Mouse (Mus musculus) kidney, postnatal 4 days (tissue): ENCODE measurements around the gene Noxo1.
"Not testable (repeated sequence)": the region's sequence is repeated elsewhere in the genome, so short reads cannot be mapped to it uniquely, and the experiment has no call there.

Experiments used
- DNase-seq, 2 experiments: peaks; one replicate each; pipeline ENCODE4 v3.0.0; 2021; ENCODE audit warnings: mixed read lengths in 2 of 2

Noxo1 gene

DNA sequence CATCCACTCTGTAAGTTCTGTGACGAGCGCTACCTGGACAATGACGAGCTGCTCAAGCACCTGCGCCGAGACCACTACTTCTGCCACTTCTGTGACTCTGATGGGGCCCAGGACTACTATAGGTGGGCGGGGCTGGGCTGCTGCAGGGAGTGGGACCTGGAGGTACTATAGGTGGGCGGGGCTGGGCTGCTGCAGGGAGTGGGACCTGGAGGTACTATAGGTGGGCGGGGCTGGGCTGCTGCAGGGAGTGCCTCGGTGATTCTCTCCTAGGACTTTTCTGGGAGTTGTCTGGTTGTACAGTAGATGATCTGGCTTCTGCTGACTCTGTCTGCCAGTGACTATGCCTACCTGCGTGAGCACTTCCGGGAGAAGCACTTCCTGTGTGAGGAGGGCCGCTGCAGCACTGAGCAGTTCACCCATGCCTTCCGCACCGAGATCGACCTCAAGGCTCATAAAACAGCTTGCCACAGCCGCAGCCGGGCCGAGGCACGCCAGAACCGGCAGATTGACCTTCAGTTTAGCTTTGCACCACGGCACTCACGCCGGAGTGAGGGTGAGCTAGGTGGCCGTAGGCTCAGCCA lies 18.4 kb upstream of the Noxo1 start:
- no peak for DNase-seq

DNA sequence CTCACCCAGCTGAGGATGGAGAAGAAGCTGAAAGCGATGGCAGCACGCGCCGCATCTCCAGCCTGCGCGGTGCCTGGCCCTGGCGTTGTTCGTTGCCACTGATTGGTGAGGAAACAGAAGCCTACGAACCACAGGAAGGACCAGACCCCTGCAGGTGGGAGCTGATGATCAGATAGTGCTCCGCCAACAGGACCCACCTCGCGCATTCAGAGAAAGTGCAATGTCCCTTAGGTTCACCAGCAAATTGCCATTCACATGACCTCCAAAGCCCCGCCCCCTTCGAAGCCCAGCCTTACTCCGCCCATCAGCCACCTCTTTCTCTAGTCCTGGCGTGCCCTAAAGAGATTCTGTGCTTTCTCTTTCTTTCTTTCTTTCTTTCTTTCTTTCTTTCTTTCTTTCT lies 9.5 kb upstream of the Noxo1 start:
- DNase-seq, result peak; percentile 62 to 75

- DNase-seq, result peak; percentile 73 to 79
Observed at GRCm38 (mm10) chr17:24687146-24687595, 8.9 kb upstream of the Noxo1 start.

DNA sequence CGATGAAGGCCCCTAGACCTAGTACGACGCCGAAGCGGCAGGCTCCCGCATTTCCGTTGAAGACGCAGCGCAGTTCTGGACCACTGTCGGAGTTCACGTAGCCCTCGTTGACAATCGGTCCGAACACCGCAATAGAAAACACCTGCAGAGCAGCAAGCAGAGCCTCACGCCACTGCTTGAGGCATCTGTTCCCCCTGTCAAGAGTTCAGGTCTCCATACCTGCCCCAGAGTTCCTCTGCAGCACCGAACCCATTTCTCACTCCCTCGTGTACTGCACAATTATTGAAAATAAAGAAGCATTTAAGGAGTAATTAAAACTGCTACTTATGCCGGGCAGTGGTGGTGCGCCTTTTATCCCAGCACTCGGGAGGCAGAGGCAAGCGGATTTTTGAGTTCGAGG lies 8.4 kb upstream of the Noxo1 start:
- DNase-seq, result no peak

DNA sequence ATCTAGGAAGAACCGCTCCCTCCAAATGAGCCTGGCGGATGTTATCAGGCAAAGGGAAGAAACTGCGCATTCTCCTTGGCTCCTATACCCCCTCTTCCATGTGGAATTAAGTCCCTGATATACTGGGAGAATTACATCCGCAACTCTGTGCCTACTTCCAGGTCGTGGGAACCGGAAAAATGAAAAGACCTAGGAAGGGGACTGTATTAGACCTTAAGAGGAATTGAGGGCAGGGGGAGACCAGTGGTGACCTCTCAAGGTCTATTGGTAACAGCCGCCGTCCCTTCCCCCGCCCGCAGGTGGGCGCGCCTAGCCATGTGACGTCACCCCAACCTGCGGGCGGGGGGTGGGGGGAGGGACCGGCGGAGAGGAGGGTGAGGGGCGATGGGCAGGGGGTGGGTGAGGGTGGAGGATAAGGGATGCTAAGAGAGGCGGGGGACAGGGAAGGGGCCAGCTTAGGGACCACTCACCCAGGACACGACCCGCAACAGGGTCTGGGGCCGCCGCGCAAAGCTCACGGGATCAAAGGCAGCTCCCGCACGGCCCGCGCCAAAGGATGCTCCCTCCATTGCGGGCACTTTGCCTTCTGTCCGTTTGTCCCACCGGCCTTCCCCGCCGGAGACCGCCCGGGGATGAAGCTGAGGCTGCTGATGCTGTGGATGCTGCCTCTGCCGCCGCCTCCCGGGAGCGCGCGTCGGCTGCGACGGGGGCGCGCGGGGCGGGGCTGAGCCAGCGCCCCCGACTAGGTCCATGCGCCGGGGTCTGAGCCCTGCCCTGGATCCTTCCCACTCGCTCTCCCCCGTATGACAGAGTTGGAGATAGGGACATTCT lies 6.6 kb upstream of the Noxo1 start, which contains the start of gene Syngr3:
Gene Syngr3 (minus strand): TSS at position 705 of the 831 bp plus-strand sequence.
- peak in 1 of 2 experiments; percentile 34 for DNase-seq

GRCm38 (mm10) chr17:24692385-24692784 lies 3.6 kb upstream of the Noxo1 start:
- DNase-seq, result no peak

GRCm38 (mm10) chr17:24695326-24696010 lies 566 bp upstream of the Noxo1 start:
- peak in 1 of 2 experiments; percentile 25 for DNase-seq

GRCm38 (mm10) chr17:24697985-24698384 lies 2.0 kb downstream of the Noxo1 start:
- DNase-seq, result peak in 1 of 2 experiments; percentile 64

GRCm38 (mm10) chr17:24698715-24699114 lies 2.7 kb downstream of the Noxo1 start:
- DNase-seq, result no peak

GRCm38 (mm10) chr17:24699473-24699872 lies 3.4 kb downstream of the Noxo1 start:
- no peak for DNase-seq

- no peak for DNase-seq
Observed at GRCm38 (mm10) chr17:24701251-24701650, 5.2 kb downstream of the Noxo1 start.

DNA sequence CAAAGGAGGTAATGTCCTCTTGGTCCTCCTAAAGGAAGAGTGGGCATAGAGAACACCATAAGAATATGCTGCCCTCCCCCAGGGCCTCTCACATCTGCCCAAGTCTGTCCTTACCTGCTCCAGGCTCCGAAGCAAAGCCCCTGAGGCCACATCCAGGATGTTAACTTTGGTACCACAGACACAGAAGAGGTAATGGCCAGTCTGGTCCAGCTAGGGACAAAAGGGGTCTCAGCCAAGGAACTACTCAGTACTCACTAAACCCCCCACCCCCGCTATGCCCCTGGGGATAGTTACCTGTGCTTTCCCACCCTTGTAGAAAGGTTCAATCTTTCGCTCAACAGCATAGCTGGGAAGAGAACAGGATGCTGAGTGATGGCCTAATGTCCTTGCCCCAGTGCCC lies 9.8 kb downstream of the Noxo1 start:
- DNase-seq, result no peak

DNA sequence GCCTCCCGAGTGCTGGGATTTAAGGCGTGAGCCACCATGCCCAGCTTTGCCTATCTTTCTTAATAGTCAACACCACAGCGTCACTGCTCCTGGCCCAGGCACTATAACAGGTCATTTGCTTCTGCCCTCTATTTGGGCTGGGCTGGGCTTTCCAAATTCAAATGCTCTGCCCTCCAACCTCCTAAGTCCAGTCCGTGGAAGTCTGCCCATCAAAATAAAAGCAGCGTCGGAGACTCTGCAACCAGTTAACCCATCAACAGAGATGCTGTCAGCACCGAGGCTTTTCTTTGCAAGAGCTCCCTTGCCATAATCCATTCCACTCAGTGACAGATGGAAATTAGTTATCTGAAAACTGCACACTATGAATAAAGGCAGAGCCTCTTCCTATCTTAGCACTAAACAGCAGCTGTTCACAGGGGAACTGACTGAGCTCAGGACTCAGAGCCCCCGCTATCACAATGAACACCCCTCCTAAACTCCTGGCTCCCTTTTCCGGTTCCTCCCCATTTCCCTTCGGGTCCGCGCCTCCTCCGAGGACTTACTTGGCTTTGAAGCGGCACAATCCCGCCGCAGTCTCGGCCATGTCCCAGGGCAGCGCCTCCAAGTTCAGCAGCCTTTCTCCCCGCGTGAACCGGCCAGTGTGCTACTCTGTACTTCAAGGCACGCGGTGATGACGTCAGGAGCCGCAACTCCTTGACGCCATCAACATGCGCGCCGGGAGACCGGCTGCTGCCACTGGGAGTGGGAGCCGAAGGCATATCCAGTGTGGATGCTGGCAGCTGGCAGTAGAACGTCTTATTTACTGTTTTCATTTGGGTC lies 11.2 kb downstream of the Noxo1 start, which contains the start of gene Tbl3:
Gene Tbl3 (minus strand): TSS at position 679 of the 819 bp plus-strand sequence.
- peak; percentile 97 to 98 for DNase-seq

GRCm38 (mm10) chr17:24707801-24708425 lies 11.9 kb downstream of the Noxo1 start:
- DNase-seq, result no peak

DNA sequence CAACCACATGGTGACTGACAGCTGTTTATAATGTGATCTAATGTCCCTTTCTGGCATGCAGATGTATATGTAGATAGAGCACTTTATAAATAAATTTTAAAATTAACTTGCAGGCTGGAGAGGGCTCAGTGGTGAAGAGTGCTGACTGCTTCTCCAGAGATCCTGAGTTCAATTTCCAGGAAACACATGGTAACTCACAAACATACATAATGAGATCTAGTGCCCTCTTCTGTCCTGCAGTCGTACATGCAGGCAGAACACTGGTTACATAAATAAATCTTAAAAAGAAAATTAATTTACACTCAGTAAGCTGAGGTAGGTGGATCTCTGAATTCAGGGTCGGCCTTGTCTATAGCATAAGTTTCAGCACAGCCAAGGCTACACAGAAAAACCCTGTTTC lies 12.6 kb downstream of the Noxo1 start:
- DNase-seq, result no peak

GRCm38 (mm10) chr17:24715556-24715955 lies 19.5 kb downstream of the Noxo1 start:
- peak in 1 of 2 experiments; percentile 51 for DNase-seq

DNA sequence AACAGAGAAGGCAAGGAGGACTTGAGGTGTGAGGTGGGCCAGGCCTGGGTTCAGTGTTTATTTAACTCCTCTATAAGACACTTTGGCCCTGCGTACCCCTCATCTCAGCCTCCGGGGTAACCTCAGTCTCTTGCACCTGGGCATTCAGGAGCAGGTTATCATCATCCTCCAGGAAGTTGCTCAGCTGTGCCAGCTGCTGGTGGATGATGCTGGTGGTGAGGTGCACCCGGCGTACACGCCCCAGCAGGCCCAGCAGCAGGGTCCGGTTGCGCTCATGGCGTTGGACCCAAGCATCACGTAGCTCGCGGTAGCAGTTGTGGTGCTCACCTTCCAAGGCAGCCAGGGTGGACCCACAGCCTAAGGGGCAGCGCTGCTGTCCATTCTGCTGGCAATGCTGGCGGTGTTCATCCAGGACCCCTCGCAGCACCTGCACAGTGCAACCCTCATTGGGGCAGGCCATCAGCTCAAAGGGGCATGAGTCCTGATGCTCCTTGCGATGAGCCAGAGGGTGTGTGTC lies 20.2 kb downstream of the Noxo1 start:
- no peak for DNase-seq

- DNase-seq, result no peak
Observed at GRCm38 (mm10) chr17:24717943-24718342, 21.9 kb downstream of the Noxo1 start, which contains the start of the genes Rnf151 and Rps2. Rnf151 (minus strand) TSS chr17:24718063. Rps2 (plus strand) TSS chr17:24718116.

DNA sequence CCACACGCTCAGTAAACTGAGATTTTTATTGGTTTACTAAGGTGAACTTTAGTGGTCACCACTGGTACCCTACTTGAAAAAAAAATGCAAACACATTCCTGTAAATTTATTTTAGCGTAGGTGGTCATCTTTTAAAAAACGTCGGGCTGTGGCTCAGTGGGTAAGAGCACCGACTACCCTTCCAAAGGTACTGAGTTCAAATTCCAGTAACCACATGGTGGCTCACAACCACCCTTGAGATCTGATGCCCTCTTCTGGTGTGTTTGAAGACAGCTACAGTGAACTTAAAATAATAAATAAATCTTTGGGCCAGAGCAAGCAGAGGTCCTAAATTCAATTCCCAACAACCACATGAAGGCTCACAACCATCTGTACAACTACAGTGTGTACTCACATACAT lies 22.9 kb downstream of the Noxo1 start:
- DNase-seq, result not testable (repeated sequence)

DNA sequence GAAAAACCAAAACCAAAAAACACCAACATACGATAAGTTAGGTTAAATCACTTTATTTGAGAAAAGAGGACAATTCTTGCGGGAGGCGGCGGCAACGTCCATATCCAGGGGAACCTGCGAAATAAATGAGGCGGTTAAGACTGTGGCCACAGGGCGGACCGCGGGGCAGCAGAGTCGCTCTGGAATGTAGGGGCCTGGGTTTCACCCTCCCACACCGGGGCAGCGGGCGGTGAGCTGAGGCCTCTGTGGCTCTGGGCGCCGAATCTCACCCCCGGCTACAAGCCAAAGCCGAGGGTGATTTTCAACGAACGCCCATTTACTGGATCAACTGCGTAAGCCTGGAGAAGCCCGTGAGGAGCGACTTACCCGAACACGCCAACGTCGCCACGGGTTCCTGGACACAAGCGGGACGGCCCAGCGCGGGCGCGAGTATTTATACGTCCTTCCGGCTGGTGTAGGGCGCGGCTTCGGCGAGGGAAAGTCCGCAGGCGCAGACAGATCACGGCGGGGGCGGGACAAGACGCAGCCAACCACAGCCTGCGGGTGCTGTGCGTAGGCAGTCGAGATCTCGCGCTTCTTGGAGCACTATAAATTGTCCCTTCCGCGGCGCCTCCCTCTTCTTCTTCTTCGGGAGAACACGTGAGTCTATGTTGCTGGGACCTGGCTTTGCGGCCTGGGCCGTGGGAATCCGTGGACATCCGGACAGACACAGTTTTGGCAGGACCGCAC lies 23.6 kb downstream of the Noxo1 start:
- peak; percentile 99 to 100 for DNase-seq

DNA sequence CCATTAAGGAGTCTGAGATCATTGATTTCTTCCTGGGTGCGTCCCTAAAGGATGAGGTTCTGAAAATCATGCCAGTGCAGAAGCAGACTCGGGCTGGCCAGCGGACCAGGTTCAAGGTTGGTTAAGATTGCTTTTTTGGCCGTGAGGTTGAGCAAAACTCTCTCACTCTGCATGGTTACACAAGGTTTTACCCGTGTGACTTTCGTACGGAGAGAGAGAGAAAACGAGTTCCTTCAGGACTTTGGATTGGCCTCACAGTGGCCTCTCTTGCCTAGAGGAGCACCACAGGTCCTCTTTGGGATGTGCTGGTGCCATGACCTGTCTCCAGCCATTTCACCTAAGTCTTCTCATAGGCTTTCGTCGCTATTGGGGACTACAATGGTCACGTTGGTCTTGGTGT lies 24.6 kb downstream of the Noxo1 start:
- DNase-seq, result not testable (repeated sequence)
